Mouse (Mus musculus): ENCODE measurements around the gene Gm28308. TPM values are rescaled to one million over a fixed set of nuclear protein-coding genes. Genes with fewer than 3 reads are reported as not detected.

Gm28308 gene
- polyA plus RNA-seq, 1 experiment from 2014 or later: 1.2 TPM

DNA sequence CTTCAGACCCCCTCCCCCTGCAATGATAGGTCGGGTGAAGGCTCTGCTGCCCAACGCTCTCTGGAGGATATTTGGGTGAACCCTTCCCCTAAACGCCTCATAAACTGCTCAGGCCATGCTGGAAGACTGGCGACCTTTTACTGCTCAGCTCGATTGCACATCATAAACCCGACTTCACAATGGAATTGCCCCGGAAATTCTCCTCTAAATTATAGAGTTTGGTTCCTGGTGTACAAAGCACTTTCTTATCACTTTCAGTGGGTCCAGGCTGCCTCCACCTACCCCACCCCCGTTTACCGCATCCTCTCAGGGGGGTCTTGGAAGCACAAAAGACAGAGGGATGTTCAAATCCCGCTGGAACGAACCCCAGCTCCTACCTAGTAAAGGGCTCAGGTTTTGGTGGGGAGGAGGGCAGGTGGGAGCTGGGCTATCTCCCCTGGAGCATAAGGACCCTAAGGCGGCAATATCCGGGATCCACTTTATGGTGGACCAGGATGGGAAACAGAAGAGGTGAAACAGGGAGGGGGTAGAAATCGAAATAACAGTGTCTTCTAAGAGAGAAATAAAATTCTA, 5.6 kb upstream of the Gm28308 start:
- Histone ChIP-seq H3K9me3 (replicated peaks) (no peaks in the 10 kb centered on the region), H3K4me3 (peak overlapping the region; percentile 90), H3K27ac (peak overlapping the region; percentile 99), H3K4me1 (peaks cover 81% of the 10 kb centered on the region), H3K36me3 (peaks cover 15% of the 10 kb centered on the region; the same call in 1 of the 2 replicates), H3K27me3 (ENCODE audit: low read depth, poor library complexity, severe bottlenecking) (peaks cover 44% of the 10 kb centered on the region)
- peak; percentile 66 for DNase-seq (ENCODE audit: low spot score)
- WGBS: 4% methylated on average over 14 of the region's 14 CpGs

DNA sequence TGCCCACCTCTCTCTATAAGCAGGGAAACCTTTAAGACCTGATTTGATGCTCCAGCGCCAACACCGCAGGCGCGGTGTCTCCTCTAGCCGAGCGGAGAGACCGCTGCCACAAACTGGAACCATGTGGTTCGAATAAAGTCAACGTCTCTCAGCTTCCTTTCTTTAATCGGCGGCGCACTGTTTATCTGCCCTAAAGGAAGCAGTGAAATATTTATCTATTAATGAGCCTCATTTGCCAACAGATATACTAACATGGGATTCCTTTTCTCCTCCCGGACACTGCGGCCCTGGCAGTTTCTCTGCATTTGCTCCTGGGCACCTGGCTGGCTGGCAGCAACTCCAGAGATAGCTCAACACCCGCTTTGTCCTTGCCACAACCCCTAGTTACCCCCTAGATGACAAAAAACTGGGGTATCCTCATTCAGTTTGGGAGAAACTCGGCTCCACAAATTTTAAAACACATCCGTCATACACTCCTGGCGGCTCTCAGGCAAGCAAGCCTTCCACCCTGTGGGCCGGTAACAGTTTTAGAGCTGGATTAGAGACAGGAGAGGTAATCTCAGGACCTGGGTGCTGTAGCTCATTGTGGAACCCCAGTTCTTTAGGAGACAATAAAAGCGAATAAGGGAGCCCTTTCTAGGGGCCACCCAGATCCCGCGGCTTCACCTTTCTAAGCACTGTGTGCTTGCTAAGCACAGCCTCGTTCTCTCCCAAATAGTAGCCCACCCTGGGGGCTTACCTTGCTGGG, 4.9 kb upstream of the Gm28308 start:
- Histone ChIP-seq H3K36me3 (peaks cover 8% of the 10 kb centered on the region; the same call in 1 of the 2 replicates), H3K27me3 (ENCODE audit: low read depth, poor library complexity, severe bottlenecking) (peaks cover 44% of the 10 kb centered on the region), H3K4me1 (peaks cover 83% of the 10 kb centered on the region), H3K27ac (peak overlapping the region; percentile 99), H3K9me3 (replicated peaks) (no peaks in the 10 kb centered on the region), H3K4me3 (peak overlapping the region; percentile 90)
- peak; percentile 76 for DNase-seq (ENCODE audit: low spot score)
- 2% methylated on average over 23 of the region's 23 CpGs for WGBS

DNA sequence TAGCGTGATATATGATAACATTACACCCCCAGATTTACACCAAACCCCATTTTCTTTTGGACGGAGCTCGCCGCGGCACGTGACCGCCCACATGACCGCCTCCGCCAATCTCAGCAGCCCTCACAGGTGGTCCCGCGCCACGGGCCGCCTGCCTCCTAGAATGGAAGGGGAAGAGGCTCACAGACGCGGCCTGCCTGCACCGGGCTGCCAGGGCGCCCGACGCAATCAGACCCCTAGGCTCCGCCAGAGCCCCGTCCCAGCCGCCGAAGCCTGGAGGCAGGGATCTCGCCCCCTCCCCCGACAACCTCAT, 4.3 kb upstream of the Gm28308 start:
- DNase-seq (ENCODE audit: low spot score): peak; percentile 96
- peaks cover 85% of the 10 kb centered on the region for H3K4me1 ChIP-seq

DNA sequence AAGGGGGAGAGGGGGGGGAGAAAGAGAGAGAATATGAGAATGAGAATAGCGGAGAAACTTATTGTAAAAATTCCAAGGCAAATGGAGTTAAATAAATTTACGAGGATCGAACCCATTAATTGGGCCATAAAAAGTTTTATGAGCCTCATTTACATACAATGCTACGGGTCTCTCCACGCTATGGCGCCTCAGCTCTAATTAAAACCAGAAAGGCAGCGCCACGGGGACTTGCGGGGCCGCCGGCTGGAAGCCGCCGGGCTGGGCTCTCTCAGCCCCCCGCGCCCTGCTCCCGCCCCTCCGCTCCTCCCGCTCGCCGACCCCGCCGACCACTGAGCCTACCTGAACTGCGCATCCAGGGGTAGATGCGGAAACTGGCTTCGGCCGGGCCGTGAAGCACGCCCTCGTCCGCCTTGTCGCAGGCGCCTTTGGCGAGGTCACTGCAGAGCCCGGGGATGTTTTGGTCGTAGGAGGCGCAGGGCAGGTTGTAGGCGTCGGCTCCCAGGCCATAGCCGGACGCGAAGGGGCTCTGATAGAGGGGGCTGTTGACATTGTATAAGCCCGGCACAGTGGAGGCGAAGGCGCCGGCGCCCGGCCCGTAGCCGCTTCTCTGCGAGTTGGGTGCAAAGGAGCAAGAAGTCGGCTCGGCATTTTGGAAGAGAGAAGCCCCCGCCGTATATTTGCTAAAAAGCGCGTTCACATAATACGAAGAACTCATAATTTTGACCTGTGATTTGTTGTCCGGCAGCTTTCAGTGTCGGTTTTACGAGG, 3.7 kb upstream of the Gm28308 start:
- Histone ChIP-seq H3K4me3 (peak overlapping the region; percentile 90), H3K27ac (peak overlapping the region; percentile 99), H3K9me3 (replicated peaks) (no peaks in the 10 kb centered on the region), H3K27me3 (ENCODE audit: low read depth, poor library complexity, severe bottlenecking) (peaks cover 41% of the 10 kb centered on the region), H3K36me3 (0 out of 2 replicates have a peak, but pooled peaks cover 4% of the 10 kb centered on the region), H3K4me1 (peaks cover 84% of the 10 kb centered on the region)
- DNase-seq (ENCODE audit: low spot score): peak; percentile 81
- under 1% methylated on average over 60 of the region's 60 CpGs for WGBS

More for the DNA sequence above, 4.3 kb upstream of the Gm28308 start:
- Histone ChIP-seq H3K36me3 (0 out of 2 replicates have a peak, but pooled peaks cover 4% of the 10 kb centered on the region), H3K27me3 (ENCODE audit: low read depth, poor library complexity, severe bottlenecking) (peaks cover 43% of the 10 kb centered on the region), H3K27ac (peak overlapping the region; percentile 99), H3K4me3 (peak overlapping the region; percentile 90), H3K9me3 (replicated peaks) (no peaks in the 10 kb centered on the region)
- WGBS: 1% methylated on average over 25 of the region's 25 CpGs

DNA sequence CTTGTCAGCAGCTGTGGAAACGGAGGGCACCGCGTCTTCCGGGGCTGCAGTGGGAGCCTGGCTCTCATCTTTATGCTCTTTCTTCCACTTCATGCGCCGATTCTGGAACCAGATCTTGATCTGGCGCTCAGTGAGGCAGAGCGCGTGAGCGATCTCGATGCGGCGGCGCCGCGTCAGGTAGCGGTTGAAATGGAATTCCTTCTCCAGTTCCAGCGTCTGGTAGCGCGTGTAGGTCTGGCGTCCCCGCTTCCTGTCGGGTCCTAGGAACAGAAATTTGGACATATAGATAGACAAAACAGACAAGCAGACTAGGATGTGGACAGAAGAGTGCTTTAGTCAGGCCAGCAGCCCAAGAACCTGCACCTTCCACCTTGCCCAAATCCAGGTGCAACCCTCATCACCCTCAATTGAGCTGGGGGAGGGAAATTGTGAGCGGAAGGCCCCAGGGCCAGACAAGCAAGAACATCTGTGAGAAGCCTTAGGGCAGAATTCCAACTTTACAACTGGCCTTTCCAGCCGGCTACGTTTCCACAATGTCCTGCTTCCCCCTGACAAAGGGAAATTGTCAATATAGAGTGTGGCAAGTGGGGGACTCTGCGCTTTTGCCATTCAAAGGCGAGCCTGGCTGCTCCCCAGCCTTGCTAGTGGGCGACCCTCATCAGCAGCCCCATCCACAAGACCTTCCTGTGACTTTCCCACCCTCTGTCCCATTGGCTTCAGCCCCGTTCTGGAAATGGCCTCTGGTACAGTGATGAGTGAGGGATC, 2.8 kb upstream of the Gm28308 start:
- WGBS: under 1% methylated on average over 30 of the region's 30 CpGs
- H3K27me3 ChIP-seq (ENCODE audit: low read depth, poor library complexity, severe bottlenecking): peaks cover 46% of the 10 kb centered on the region
- H3K36me3 ChIP-seq: 0 out of 2 replicates have a peak, but pooled peaks cover 4% of the 10 kb centered on the region
- H3K9me3 ChIP-seq (replicated peaks): no peaks in the 10 kb centered on the region
- DNase-seq (ENCODE audit: low spot score): peak; percentile 73
- peak overlapping the region; percentile 90 for H3K4me3 ChIP-seq
- H3K27ac ChIP-seq: peak overlapping the region; percentile 99
- H3K4me1 ChIP-seq: peaks cover 83% of the 10 kb centered on the region

DNA sequence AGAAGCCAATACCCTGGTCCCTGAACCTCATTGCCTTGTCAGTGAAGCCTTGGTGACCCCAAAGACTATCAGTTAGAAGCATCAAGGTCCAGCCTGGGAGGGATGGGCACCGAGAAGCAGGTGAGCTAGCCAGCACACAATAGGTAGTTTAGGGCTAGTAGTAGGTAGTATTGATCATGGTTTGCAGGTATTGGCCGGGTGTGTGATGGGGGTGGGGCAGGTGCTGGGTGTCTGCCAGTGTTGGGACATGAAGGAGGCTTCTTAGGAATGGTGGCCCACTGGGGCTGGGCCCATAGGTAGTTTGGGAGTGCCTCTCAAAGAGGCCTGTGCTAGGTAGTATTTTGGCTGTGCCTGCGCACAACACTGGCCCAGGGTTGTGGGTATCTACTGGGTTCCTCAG, 1.9 kb upstream of the Gm28308 start:
- 23% methylated on average over 3 of the region's 3 CpGs for WGBS
- peaks cover 48% of the 10 kb centered on the region for H3K27me3 ChIP-seq (ENCODE audit: low read depth, poor library complexity, severe bottlenecking)
- H3K36me3 ChIP-seq: 0 out of 2 replicates have a peak, but pooled peaks cover 4% of the 10 kb centered on the region
- peak overlapping the region; percentile 99 for H3K27ac ChIP-seq
- H3K4me1 ChIP-seq: peaks cover 85% of the 10 kb centered on the region
- H3K4me3 ChIP-seq: peak overlapping the region; percentile 90
- H3K9me3 ChIP-seq (replicated peaks): no peaks in the 10 kb centered on the region
- peak; percentile 53 for DNase-seq (ENCODE audit: low spot score)

DNA sequence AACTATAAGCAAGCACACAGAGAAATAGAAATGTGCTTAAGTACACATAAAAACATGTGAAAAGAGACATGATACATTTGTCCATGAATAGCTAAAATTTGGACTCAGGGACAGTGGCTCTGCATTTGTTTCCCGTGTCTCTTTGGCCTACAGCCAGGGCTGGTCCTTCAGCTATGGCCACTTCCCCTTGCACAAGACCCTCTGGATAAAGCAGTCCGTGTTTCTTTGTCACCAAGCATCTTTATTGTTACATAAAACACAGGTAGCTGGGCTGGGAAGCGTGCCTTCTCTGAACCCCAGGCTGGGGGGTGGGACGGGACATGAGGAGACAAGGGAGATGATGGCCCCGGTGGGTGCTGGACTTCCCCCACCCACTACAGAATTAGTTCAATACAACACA, 1.1 kb upstream of the Gm28308 start:
- Histone ChIP-seq H3K9me3 (replicated peaks) (no peaks in the 10 kb centered on the region), H3K36me3 (0 out of 2 replicates have a peak, but pooled peaks cover 4% of the 10 kb centered on the region), H3K4me3 (peak overlapping the region; percentile 90), H3K4me1 (peaks cover 85% of the 10 kb centered on the region), H3K27me3 (ENCODE audit: low read depth, poor library complexity, severe bottlenecking) (peaks cover 48% of the 10 kb centered on the region), H3K27ac (peak overlapping the region; percentile 99)
- peak; percentile 42 for DNase-seq (ENCODE audit: low spot score)
- WGBS: 21% methylated on average over 5 of the region's 5 CpGs

DNA sequence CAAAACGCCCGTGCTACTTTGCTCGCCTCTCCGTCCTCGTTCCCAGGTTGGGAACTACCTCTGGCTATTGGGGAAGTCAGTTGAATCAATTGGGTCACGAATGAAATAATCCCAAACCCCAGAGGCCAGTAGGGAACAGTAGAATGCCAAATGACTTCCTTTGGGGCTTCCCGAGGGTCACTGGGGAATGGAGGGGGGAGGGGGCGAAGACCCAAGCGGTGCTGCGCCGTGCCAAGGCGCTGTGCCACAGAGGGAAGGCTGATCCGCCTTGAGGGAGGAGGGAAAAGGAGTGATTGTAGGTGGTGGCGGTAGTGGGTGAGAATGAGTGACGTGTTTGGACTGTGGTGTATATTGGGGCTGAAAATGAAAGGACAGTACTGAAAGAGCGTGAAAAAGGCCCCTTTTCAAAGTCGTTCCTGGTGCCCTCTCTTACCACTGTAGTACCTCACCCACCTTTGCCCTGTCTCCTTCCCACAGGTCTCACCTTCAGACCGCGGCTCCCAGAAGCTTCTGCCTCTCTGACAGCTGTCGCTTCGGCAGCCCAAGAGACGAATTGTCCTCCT, 502 bp downstream of the Gm28308 start:
- Histone ChIP-seq H3K4me3 (peak overlapping the region; percentile 90), H3K27me3 (ENCODE audit: low read depth, poor library complexity, severe bottlenecking) (peaks cover 45% of the 10 kb centered on the region), H3K9me3 (replicated peaks) (no peaks in the 10 kb centered on the region), H3K36me3 (0 out of 2 replicates have a peak, but pooled peaks cover 7% of the 10 kb centered on the region), H3K27ac (peak overlapping the region; percentile 99), H3K4me1 (peaks cover 85% of the 10 kb centered on the region)
- peak; percentile 60 for DNase-seq (ENCODE audit: low spot score)
- WGBS: 1% methylated on average over 22 of the region's 22 CpGs

DNA sequence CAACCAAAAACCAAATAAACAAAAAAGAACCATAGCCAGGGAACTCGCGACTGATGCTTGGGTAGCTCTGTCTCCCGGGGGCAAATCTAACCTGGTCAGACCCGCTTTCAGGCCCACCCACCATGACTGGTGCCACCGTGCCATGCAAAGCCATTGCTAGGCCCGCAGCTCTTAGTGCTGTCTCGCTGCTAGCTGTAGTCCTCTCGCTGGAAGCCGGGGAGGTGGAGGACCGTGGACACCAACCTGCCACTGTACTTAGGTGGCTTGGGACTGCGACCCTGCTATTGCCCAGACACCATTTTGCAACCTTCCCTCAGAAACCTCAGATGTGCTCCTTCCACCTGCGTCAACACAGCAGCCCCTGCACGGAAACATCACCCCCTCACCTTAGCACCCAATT, 1.2 kb downstream of the Gm28308 start:
- Histone ChIP-seq H3K27me3 (ENCODE audit: low read depth, poor library complexity, severe bottlenecking) (peaks cover 50% of the 10 kb centered on the region), H3K36me3 (peaks cover 11% of the 10 kb centered on the region; the same call in 1 of the 2 replicates), H3K4me3 (peak overlapping the region; percentile 90), H3K27ac (peak overlapping the region; percentile 99), H3K9me3 (replicated peaks) (no peaks in the 10 kb centered on the region), H3K4me1 (peaks cover 87% of the 10 kb centered on the region)
- WGBS: 1% methylated on average over 13 of the region's 13 CpGs
- peak; percentile 77 for DNase-seq (ENCODE audit: low spot score)

DNA sequence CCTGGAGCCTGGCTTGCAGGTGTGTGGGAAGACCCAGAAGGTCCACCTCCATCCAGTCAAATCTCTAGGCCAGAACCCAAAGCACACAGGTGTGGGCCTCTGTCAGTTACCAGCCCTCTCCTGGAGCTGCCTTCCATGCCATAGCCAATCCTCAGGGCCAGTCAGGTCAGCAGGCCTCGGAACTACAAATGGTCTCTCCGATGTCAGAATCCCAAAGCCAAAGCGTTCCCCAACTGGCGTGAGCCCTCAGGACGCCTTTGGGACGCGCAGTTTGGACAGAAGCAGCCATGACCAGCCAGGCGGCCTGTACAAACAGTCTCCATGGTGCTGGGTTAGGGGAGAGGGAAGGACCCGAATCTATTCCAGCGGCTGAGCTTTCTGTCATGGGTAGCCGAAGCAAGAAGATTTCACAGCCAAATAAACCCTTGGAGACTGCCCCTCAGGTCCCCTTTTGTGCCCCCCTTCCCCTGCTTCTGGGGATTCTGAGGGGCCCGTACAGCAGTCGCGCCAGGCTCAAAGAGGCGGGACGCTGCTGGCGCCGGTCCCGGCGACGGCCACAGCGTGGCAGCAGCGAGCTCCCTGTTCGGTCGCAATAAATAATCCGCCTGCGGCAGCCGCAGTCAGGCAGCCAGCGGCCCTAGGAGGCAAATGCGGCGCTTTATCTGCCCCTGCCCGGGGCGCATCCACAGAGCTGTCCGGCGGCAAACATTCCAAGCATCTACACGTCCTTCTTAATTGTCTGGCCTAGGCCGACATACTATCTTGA, 1.8 kb downstream of the Gm28308 start:
- DNase-seq (ENCODE audit: low spot score): peak; percentile 89
- WGBS: under 1% methylated on average over 37 of the region's 37 CpGs
- Histone ChIP-seq H3K4me3 (peak overlapping the region; percentile 90), H3K4me1 (peaks cover 89% of the 10 kb centered on the region), H3K27me3 (ENCODE audit: low read depth, poor library complexity, severe bottlenecking) (peaks cover 51% of the 10 kb centered on the region), H3K36me3 (peaks cover 15% of the 10 kb centered on the region; the same call in 1 of the 2 replicates), H3K27ac (peak overlapping the region; percentile 99), H3K9me3 (replicated peaks) (no peaks in the 10 kb centered on the region)

DNA sequence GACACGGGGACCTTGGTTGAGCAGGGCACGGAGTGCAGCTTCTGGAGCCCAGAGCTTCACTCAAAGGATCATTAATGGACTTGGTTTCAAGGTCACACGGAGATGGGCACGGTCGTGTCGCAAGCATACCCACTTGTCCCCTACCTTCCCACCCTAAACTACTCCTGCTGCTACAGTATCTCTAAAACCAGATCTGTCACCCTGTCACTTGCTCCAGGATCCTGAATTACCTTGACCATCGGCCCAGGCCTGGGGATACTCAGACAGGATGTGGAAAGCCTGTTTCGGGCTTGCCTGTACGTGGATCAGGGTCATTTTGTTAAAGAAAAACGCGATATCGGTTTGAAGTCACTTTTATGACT, 3.5 kb downstream of the Gm28308 start:
- peak overlapping the region; percentile 90 for H3K4me3 ChIP-seq
- WGBS: 3% methylated on average over 12 of the region's 12 CpGs
- peak overlapping the region; percentile 99 for H3K27ac ChIP-seq
- no peaks in the 10 kb centered on the region for H3K9me3 ChIP-seq (replicated peaks)
- DNase-seq (ENCODE audit: low spot score): peak; percentile 55
- H3K4me1 ChIP-seq: peaks cover 89% of the 10 kb centered on the region
- H3K27me3 ChIP-seq (ENCODE audit: low read depth, poor library complexity, severe bottlenecking): peaks cover 44% of the 10 kb centered on the region
- peaks cover 28% of the 10 kb centered on the region for H3K36me3 ChIP-seq

All from limb, embryonic 10.5 days (tissue).